Mouse (Mus musculus): ENCODE results near the gene Slc25a26.

Slc25a26 gene

DNA sequence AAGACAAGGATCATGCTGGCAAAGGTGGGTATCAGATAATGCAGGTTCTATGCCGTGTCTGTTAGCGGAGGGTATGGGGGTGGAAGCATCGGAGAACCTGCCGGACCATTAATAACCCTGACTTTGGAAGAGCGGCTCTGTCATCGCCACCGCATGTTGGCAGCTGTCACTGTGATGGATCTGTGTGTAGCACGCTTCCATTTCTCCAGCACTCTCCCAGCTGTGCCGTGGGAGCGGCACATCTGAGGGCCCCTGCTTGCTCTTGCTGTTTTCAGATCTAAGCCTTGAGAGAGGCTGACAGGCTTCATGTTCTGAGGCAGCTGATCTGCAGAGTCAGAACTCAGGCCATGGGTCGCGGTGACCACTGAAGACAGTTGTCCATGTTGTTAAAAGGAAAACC is 98.3 kb downstream of the Slc25a26 start:
- DNase-seq (ENCODE audit: low read depth, low spot score) = no peak

DNA sequence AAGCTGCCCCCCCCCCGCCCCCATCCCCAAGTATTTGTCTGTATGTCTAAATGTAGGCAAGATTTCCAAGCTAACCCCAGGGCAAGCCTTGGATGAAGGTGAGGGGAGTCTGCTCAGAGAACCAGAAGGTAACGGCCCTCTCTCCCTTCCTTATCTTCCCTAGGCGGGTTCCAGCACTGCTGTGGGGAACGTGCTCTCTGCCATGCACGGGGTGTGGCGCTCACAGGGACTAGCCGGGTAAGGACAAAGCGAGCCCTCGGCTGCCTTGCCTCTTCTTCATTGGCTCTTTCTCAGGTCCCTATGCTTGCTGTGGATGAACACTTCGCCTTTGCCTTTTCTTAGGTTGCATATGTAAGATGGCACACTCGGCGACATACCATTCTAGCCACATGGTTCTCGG is 98.9 kb downstream of the Slc25a26 start:
- no peak for DNase-seq (ENCODE audit: low read depth, low spot score)

DNA sequence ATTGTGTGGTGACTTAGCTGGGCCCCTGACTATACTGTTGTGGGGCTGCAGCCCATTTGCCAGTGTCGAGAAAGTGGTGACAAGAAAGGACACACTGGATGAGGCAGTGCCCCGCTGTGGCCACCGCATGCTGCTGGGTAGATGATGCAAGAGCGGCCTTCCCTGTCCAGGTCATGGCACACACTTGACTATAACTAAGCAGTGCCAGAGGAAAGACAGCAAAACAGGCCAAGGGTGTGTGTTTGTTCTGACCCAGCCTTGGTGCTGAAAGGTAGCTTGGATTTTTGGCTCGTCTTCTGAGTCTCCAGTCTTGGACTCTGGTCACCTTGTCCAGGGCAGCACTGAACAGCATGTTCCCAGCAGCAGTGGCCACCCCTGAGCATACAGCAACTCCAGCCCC is 101.0 kb downstream of the Slc25a26 start:
- DNase-seq (ENCODE audit: low read depth, low spot score) = no peak

DNA sequence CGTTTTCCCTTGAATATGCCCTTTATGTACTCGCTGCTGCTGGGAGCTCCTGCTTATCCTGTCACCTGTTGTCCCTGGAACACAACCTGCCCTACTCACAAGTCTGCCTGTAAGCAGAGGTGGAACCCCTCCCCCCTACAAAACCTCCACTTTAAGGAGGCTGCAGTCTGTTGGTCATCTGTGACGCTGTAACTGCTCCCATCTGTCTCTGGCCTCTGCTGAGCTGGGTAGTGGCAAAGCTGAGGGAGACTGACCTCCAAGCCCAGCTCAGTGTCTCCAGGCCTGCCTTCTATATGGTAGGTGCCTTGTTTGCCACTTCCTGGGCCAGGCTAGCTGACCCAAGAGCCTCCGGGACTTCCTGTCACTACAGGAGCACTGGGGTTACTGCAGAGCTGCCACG is 101.7 kb downstream of the Slc25a26 start:
- DNase-seq (ENCODE audit: low read depth, low spot score) = peak; percentile 39

DNA sequence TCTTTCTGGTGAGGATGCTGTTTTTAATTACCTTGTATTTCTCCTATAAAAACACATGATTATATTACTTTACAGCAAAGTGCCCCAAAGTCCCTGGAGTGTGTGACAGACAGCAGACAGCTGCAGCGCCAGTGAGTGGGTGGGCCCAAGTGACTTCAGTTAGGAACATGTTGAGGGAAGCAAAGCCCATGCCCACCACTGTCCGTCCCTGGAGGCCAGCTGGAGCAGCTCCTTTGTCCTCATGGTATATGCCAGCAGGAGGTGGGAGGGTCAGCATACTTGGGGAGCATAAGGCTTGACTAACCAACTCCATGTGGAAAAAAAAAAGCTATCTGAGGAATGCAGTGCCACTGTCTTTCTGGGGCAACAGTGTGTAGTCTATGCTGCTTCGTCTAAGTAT is 103.9 kb downstream of the Slc25a26 start:
- no peak for DNase-seq (ENCODE audit: low read depth, low spot score)

DNA sequence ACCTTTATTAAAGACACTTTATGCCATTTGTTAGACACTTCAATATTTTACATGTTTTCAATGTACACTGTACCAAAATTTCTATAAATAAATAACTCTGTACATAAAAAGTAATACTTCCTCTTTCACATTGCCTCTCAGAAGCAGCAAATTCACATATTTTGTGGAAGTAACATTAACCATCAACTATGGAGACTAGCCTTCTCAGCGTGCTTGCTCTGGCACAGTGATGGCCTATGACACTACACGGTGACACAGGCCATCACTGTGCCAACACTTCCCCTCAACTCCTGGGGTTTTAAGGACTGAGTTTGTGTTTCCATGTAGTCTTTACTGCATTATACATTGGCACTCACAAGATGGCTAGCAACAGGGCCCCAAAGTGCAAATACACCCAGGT is 104.4 kb downstream of the Slc25a26 start:
- DNase-seq (ENCODE audit: low read depth, low spot score) = peak; percentile 58

DNA sequence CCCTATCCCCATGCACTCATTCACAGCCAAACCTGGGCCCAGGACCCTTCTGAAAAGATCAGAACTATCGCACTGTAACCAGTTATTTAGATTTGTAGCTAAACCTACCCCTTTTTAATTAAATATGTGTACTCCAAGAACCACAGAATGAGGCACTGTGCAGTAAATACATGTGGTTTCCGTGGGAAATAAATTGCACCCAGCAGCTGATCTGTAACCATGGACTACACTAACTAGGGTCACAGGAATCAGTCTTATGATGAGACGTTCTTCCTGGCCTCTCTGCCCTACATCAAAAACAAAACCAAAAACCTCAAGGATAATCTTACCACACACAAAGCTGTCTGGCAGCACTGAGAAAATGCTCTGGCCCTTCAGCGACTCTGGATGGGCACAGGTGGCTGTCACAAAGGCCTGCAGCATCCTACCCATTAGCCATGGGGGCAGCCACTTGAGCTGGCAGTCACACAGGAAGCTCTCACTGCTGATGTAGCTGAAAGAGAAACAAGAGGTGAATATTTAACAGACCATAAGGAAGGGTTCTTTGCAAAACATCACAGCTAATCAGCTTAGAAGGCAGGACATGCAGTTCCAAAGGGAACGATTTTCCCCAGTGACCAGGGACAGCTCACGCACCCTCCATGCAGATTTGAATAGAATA is 113.2 kb downstream of the Slc25a26 start:
- DNase-seq (ENCODE audit: low read depth, low spot score) = no peak

DNA sequence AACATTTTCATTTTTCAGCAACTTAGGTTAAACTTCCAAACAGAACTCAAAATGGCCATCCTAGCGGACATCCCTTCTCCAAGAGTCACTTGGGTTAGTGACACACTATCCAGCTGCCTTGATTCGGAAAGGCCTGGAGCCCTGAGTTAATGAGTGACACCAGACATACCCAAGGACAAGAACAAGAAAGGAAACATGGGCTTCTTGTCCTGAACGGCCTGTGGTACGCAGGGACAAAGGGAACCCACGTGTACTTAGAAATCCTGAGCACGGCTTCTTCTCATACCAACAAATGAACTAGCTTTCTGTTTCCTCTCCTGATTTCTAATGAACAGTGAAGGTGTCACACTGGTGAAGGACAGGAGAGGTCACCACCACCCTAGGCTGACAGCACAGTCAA is 114.2 kb downstream of the Slc25a26 start:
- DNase-seq (ENCODE audit: low read depth, low spot score) = no peak

DNA sequence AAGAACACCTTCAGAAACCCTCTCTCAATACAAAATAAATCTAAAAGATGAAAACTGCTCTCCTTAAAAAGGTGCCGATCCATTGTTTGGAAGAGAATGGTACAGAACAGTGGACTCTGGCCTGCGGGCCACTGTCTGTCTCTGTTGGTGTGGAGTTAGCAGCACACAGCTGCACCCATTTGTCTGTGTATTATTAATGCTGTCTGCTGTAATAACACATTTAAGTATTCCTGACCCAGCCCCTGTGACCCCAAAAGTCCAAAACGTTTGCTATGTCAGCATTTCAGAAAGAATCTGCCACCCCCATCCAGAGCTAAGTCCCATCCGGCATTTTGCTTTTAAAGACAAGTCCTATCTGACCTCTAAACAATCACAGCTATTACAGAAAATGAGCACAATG is 115.8 kb downstream of the Slc25a26 start:
- no peak for DNase-seq (ENCODE audit: low read depth, low spot score)

DNA sequence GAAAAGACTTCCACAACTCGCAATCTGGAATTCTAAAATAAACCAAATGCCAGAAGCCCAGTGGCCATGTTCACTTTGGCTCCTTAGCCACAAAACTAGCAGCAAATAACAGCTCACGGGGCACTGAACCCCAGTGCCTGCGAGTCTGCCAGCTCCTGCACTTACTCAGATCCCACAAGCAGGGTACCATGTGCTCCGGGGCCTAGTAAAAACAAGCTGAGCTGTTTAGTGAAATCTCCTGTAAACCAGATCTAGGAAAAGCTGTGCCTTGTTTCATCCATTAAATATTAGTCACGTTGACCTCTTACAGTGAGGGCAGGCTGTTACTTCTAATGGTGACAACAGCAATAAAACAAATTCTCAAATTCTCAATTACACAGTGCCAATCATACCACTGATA is 118.5 kb downstream of the Slc25a26 start:
- no peak for DNase-seq (ENCODE audit: low read depth, low spot score)

DNA sequence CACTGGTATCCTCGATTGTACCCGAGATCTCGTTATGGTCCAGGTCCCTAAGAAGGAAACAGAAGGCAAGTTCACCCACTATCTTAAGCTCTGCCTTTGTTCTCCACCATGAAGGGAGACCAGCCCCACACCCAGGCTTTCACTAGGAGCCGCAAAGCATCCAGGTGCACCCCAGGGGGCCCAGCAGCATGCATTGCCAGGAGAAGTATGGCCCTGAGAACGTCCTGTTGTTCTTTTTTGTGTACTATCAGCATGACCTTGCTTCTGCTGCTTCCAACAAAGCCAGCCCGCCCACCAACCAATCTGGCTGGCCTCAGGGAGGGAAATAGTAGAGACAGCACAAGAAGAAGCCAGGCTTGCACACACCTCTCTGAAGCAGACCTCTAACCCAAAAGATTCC is 120.2 kb downstream of the Slc25a26 start:
- DNase-seq (ENCODE audit: low read depth, low spot score) = no peak

DNA sequence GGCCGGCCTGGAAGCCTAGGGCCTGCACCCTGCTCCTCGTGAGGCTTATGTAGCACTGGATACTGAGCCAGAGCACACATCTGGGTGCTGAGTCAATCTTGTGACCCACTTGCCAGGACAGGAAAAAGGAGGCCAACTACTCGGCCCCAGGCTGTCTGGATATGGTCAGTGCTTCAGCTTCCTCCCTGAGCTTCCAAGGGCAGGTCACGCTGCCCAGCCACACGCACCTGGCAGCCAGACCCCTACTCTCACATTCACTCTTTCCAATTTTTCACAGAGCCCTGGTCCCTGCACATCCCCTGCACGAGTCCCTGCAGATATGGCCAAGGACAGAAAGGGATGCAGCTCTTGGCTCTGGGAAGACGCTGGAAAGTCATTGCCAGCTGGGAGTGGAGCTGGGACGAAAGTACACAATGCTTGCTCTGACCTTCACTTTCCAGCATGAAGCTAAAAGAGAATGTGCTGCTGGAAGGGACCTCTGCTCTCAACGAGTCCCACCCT is 120.7 kb downstream of the Slc25a26 start:
- no peak for DNase-seq (ENCODE audit: low read depth, low spot score)

DNA sequence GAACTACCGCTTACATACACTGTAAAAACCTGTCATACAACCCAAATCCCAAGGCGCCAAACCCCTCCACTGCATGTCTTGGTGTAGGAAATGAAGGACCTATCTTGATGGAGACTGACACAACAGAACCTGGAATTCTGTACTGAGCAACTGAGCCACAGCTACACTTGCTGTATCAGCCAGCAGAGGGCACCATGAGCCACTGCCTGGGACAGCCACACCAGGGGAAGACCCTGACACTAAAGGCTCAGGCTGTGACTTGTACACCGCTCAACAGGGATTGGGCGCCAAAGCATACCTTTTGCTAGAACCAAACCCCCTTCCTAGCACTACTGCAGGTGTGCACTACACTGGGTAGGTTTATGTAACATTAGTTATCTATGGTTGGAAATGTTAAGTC is 122.9 kb downstream of the Slc25a26 start:
- peak; percentile 59 for DNase-seq (ENCODE audit: low read depth, low spot score)

DNA sequence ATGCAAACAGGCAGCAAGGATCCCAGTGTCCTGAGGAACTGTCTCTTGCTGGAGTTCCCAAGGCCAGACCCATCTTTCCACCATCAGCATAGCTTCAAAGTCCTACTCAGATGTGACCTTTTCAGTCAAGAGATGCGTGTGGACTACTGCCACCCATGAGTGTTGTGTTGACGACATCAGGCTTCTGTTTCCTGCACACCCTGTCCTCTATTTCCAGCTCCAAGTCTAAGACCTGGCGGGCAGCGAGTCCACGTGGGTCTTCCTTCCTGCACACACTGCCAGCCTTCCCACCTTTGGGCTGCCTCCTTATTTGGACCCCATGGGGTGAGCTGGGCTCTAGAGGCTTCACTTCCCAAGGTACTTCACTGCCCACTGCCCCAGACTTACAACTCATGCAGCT is 124.4 kb downstream of the Slc25a26 start:
- no peak for DNase-seq (ENCODE audit: low read depth, low spot score)

DNA sequence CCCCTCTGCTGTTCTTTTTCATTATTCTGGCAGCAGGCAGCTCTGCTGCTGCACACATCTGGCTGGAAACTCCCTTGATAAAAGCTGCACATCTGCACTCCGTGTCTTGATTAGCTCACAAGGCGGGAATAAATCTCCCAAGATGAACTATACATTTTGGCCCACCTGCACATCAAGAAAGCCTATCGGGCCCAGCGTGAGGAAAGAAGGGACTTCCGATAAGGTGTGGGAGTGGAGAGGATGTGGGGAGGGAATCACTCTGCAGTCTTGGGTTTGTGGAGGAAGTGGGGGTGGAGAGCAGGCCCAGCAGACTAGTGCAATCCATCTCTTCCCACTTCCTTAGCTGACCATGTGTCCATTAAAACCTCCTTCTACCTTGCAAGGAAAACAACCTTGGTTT is 125.8 kb downstream of the Slc25a26 start:
- DNase-seq (ENCODE audit: low read depth, low spot score) = no peak

DNA sequence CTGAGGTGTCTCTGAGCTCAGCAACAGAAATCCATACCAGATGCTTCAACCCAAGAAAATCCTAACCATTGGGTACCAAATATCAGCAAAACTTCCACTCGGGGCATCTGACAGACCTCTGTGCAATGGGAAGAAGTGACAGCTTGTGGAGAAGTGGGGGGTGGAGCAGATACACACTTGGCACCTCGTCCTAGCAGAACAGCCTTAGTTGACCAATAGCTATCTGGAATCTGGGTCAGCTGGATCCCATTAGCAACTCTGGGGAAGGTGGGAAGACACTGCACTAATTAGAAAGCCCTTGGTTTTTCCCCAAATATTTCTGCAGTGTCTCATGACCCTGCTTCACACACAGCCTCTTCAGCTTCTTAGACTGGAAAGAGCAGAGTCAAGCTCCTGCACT is 126.7 kb downstream of the Slc25a26 start:
- DNase-seq (ENCODE audit: low read depth, low spot score) = no peak

DNA sequence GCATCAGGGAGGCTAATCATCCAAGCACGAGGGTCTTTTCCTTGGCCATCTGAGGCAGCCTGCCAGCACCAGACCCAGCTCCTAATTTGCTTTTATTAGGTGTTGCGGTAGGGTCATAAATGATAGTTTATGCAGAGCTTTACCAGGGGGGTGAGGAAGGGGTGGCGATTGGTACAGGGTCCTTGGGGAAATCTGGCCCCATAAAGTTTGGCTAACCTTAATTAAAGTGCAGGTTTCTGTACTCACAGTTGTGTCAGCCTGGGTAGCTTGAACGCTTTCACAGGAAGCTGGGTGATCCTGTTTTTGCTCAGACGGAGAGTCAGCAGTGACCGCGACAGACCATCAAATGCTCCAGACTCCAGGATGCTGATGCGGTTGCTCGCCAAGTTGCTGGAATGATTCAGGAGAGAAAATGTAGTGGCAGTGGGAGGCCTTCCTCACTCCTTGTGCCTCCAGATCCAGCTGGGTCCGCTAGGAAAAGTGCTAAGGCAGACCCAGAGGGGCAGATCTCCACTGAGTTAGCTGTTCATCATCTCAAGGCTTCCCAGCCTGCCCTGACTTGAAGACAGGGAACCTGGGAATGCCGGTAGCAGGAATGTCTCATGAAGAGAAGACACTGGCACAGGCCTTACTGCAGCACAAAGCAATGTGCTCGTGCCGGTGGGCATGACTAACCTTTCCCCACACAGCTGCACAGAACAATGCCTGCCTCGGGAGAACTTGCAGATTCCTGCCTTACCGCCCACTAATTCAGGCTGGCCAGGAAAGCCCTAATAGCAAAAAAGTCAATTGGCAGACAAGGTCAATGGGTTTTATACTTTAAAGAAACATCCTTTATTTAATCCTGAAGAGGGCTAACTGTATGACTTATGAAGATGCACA is 127.8 kb downstream of the Slc25a26 start:
- no peak for DNase-seq (ENCODE audit: low read depth, low spot score)

DNA sequence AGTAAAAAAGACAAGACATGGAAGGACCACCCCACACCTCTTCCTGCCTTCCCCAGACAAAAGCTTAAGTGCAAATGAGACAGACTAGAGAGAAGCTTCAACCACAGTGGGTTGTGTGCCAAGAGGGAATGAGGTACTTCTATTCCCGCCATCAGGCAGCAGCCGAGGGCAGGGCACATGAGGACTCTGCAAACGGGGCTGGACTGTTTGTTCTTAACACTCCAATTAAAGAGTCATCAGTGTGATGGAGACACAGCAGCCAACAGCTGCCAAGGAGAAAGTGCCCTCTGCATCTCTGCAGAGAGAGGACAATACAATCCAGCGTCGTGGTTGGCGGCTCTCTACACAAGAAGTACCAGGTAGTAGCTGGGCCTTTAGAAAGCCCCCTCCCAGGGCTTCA is 128.7 kb downstream of the Slc25a26 start:
- no peak for DNase-seq (ENCODE audit: low read depth, low spot score)

DNA sequence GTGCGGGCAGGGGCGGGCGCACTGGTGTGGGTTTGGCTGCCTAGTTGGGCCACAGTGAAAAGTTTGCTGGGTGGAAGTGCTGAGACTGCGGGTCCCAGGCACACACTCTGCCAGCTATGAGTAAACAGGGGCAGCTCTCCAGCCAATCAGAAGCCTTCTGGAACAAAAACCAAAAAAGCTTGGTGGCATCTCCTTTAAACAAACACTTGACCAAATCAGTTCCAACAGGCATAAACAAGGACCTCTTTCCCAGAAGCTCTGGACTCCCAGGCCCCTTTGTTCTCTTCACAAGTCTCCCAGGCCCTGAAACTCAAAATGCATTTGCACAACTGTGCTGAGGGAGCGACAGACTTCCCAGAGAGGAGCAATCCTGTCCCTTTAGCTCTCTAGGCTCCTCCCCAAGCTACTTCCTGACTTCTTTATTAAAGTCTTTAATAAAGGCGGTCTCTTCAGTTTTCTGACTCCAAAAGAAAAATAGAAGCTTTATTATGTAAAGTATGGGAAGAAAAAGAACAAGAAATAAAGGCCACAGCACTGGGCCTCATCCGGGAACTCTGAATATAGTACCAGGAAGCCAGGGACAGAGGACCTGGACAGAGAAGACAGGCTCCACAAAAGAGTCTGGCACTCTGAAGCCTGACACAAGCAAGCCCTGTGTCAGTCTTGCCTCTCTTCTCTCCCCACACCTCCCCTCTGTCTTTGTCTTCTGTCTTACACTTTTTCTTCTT is 131.1 kb downstream of the Slc25a26 start:
- no peak for DNase-seq (ENCODE audit: low read depth, low spot score)

DNA sequence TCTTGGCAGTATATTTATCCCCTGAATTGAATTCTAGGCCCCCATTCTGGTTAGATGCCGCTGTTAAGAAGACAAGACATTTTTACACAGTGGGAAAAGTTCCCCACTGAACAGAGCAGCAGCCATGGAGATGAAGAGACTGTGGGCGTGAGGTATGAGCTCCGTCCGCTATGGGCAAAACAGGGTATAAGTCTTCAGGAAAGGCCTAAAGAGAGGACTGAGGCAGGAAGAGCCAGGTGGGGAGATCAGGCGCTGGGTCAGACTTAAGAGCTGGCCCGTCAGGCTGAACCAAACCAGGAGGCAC is 131.6 kb downstream of the Slc25a26 start:
- no peak for DNase-seq (ENCODE audit: low read depth, low spot score)

DNA sequence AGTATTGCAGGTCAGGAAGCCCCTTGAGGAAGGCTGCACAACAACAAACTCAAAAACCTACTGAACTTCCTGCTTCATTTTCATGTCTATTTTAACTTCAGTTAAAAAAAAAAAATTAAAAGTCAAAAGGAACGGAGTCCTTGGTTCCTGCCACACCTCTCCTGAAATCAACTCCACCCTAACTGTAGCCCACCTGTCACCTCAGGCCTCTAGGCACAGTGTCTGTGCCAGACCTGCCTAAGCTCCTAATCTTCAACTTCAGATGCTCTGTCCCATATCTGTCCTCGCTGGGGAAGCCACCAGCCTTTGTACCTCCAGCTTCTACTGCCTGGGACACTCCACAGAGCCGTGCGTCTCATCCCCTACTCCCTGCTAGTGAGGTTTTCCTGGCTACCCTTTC is 134.1 kb downstream of the Slc25a26 start:
- no peak for DNase-seq (ENCODE audit: low read depth, low spot score)

DNA sequence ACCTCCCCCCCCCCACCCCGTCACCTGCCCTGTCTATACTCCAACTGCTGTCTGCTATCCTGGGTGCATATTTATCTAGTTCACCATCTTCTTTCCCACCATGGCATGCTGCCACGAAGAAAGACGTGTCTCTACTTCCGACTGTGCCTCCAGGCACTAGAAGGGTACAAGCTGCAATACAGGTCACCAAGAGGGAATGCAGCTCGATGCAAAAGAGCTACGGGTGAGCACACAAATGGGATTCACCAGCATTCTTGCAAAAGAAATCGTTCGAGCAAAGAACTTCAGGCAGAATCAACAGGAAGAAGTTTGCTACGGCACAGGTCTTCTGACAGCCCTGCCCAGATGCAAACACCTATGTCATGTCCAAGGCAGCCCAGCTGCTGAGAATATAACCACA is 134.6 kb downstream of the Slc25a26 start:
- DNase-seq (ENCODE audit: low read depth, low spot score) = no peak

DNA sequence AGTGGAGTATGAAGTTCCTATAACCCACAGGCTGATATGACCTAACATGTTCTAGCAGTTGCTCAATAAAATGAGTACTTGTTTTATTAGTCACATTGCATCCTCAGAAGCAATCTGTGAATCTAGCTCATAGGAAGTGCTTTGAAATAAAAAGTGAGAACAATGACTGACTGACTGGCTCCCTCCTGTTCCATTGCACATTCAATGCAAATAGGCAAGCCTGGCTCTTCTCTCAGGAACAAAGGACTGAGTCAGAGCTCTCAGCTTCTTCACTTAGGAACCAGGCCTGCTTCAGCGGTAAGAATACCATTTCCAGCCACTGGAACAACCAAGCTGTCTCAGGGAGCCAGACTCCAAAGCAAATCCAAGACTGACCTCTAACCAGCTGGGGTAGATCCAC is 135.2 kb downstream of the Slc25a26 start:
- no peak for DNase-seq (ENCODE audit: low read depth, low spot score)

All from A20 (cell line).